In genomic region chr9:45693424-45694237, GRCm38 (mm10) we compare ENCODE assay signal across 11 mouse cellular contexts.
A peak's percentile ranks its signal among the peaks of the same experiment; 100 is the strongest.
DNase-seq lines count a peak whose midpoint lies in the region; ATAC-seq and TF ChIP-seq lines count a peak whose summit lies in the region.
"Had no signal": no experiment of that assay in that cellular context is flagged by ENCODE, and none has a peak within 500 bp of the region (broad histone marks: within the 10 kb centered on the region; RNA-seq: fewer than 3 reads in every experiment).

No protein-coding gene starts in this region.

- no peak overlapping the region for H3K4me2 ChIP-seq in embryonic facial prominence, embryonic 14.5 days (ENCODE audit: low read depth, low read length)
- no peak overlapping the region for H3K4me2 ChIP-seq in hindbrain, postnatal 0 days (ENCODE audit: low read depth, low read length)
- H3K4me2 ChIP-seq in neural tube, embryonic 14.5 days (ENCODE audit: low read depth, low read length): no peak overlapping the region

- no peak overlapping the region for H3K4me3 ChIP-seq in embryonic facial prominence, embryonic 14.5 days (ENCODE audit: low read depth, low read length)
- no peak overlapping the region for H3K4me3 ChIP-seq in hindbrain, postnatal 0 days (ENCODE audit: low read length)
- H3K4me3 ChIP-seq in neural tube, embryonic 14.5 days (ENCODE audit: low read depth, low read length): no peak overlapping the region

- no peak overlapping the region for H3K9ac ChIP-seq in embryonic facial prominence, embryonic 14.5 days (ENCODE audit: low read depth, low read length)
- H3K9ac ChIP-seq in hindbrain, postnatal 0 days (replicated peaks; ENCODE audit: low read length): no peak overlapping the region
- H3K9ac ChIP-seq in neural tube, embryonic 14.5 days (replicated peaks; ENCODE audit: low read depth, low read length): 0 out of 2 replicates have a peak overlapping the region, but pooled peaks have one; percentile 21

- DNase-seq in left cerebral cortex, postnatal 4 days: peak; percentile 76
- DNase-seq in left cerebral cortex, adult 9 months (ENCODE audit: low spot score in 2 of 2): no peak
- peak; percentile 53 for DNase-seq in embryonic facial prominence, embryonic 14.5 days (ENCODE audit: low spot score)
- DNase-seq in hindbrain, postnatal 0 days (ENCODE audit: low spot score): peak; percentile 76
- no peak for DNase-seq in adrenal gland, postnatal 10 days
- no peak for DNase-seq in natural killer cell, adult 2 months (ENCODE audit: low spot score in 2 of 2)
- no peak for DNase-seq in layer of hippocampus, adult 8-10 months (ENCODE audit: low spot score in 2 of 2)
- DNase-seq: adrenal gland, postnatal 36 days; thymus, postnatal 14 days had no signal

- intact Hi-C loops in left cerebral cortex, postnatal 4 days (cut with DNase I): loop anchor here (10.0 kb wide), 1 partner anchor 259 kb away; no protein-coding TSS in a partner anchor

- TF ChIP-seq CTCF in hindbrain, postnatal 0 days (IDR thresholded peaks at IDR 0.05; ENCODE audit: low read depth): peak; percentile 41

- peak; percentile 44; the same call in 1 of the 2 replicates for ATAC-seq in embryonic facial prominence, embryonic 14.5 days (ENCODE audit: low read depth)
- ATAC-seq in hindbrain, postnatal 0 days: peak; percentile 72
- peak; percentile 74; the same call in 1 of the 2 replicates for ATAC-seq in neural tube, embryonic 14.5 days (ENCODE audit: low read depth)

- H3K27ac ChIP-seq in embryonic facial prominence, embryonic 14.5 days (replicated peaks; ENCODE audit: low read depth, low read length): no peak overlapping the region
- H3K27ac ChIP-seq in hindbrain, postnatal 0 days: peak overlapping the region; percentile 74
- H3K27ac ChIP-seq in neural tube, embryonic 14.5 days (ENCODE audit: low read depth, low read length): peak overlapping the region; percentile 72
- H3K27ac ChIP-seq: macrophage had no signal

- no peaks in the 10 kb centered on the region for H3K36me3 ChIP-seq in embryonic facial prominence, embryonic 14.5 days (ENCODE audit: control insufficient read depth, insufficient read depth, low read length)
- no peaks in the 10 kb centered on the region for H3K36me3 ChIP-seq in hindbrain, postnatal 0 days (ENCODE audit: insufficient read depth, low read length)
- H3K36me3 ChIP-seq in neural tube, embryonic 14.5 days (ENCODE audit: control insufficient read depth, insufficient read depth, low read length): no peaks in the 10 kb centered on the region

- H3K27me3 ChIP-seq in embryonic facial prominence, embryonic 14.5 days (replicated peaks; ENCODE audit: control insufficient read depth, insufficient read depth, low read length): no peaks in the 10 kb centered on the region
- H3K27me3 ChIP-seq in hindbrain, postnatal 0 days (ENCODE audit: insufficient read depth, low read length): no peaks in the 10 kb centered on the region
- H3K27me3 ChIP-seq in neural tube, embryonic 14.5 days (ENCODE audit: control insufficient read depth, insufficient read depth, low read length): no peaks in the 10 kb centered on the region

- no peaks in the 10 kb centered on the region for H3K9me3 ChIP-seq in embryonic facial prominence, embryonic 14.5 days (ENCODE audit: control insufficient read depth, low read length)
- H3K9me3 ChIP-seq in hindbrain, postnatal 0 days (ENCODE audit: low read length): no peaks in the 10 kb centered on the region
- H3K9me3 ChIP-seq in neural tube, embryonic 14.5 days (ENCODE audit: control insufficient read depth, low read length): no peaks in the 10 kb centered on the region

- WGBS in embryonic facial prominence, embryonic 14.5 days: 47% methylated on average over 10 of the region's 10 CpGs
- WGBS in hindbrain, postnatal 0 days: 16% methylated on average over 10 of the region's 10 CpGs
- WGBS in neural tube, embryonic 14.5 days: 17% methylated on average over 10 of the region's 10 CpGs

- H3K4me1 ChIP-seq in embryonic facial prominence, embryonic 14.5 days (ENCODE audit: control insufficient read depth, insufficient read depth, low read length): 0 out of 2 replicates have a peak, but pooled peaks cover 7% of the 10 kb centered on the region
- peaks cover 11% of the 10 kb centered on the region for H3K4me1 ChIP-seq in hindbrain, postnatal 0 days (ENCODE audit: insufficient read depth, low read length)
- peaks cover 17% of the 10 kb centered on the region for H3K4me1 ChIP-seq in neural tube, embryonic 14.5 days (ENCODE audit: control insufficient read depth, insufficient read depth, low read length)

Comparison
In these comparisons a context has a peak if more than half of its experiments do, and no peak if none do; other contexts are left out.
1. DNase-seq: peak in left cerebral cortex, postnatal 4 days (single experiment), embryonic facial prominence, embryonic 14.5 days (single experiment) and hindbrain, postnatal 0 days (single experiment); none in left cerebral cortex, adult 9 months (0 of 2), adrenal gland, postnatal 10 days (single experiment), natural killer cell, adult 2 months (0 of 2) and layer of hippocampus, adult 8-10 months (0 of 2).
2. Peak in every context shown above with its lines, with median percentiles within 50 percentile points of each other: ATAC-seq.